ENCODE assay signal across 14 mouse cellular contexts in genomic region chr9:101198804-101199203, GRCm38 (mm10). TPM values are rescaled to one million over a fixed set of nuclear protein-coding genes. Genes with fewer than 3 reads are reported as not detected.
A peak's percentile ranks its signal among the peaks of the same experiment; 100 is the strongest.
DNase-seq lines count a peak whose midpoint lies in the region; ATAC-seq and TF ChIP-seq lines count a peak whose summit lies in the region.
"Had no signal": no experiment of that assay in that cellular context is flagged by ENCODE, and none has a peak within 500 bp of the region (broad histone marks: within the 10 kb centered on the region; RNA-seq: fewer than 3 reads in every experiment).

No protein-coding gene starts in this region.

- no peak overlapping the region for H3K9ac ChIP-seq in embryonic facial prominence, embryonic 14.5 days (ENCODE audit: low read depth, low read length)
- no peak overlapping the region for H3K9ac ChIP-seq in lung, postnatal 0 days (replicated peaks; ENCODE audit: low read depth)
- peak overlapping the region; percentile 88 for H3K9ac ChIP-seq in heart, embryonic 13.5 days
- H3K9ac ChIP-seq in forebrain, embryonic 13.5 days: no peak overlapping the region
- H3K9ac ChIP-seq: liver, embryonic 14.5 days had no signal

- no peaks in the 10 kb centered on the region for H3K9me3 ChIP-seq in embryonic facial prominence, embryonic 14.5 days (ENCODE audit: control insufficient read depth, low read length)
- H3K9me3 ChIP-seq in embryonic facial prominence, embryonic 10.5 days: no peaks in the 10 kb centered on the region
- no peaks in the 10 kb centered on the region for H3K9me3 ChIP-seq in lung, postnatal 0 days (ENCODE audit: low read length)
- H3K9me3 ChIP-seq in heart, embryonic 13.5 days: no peaks in the 10 kb centered on the region
- no peaks in the 10 kb centered on the region for H3K9me3 ChIP-seq in forebrain, embryonic 13.5 days (replicated peaks)

- H3K27ac ChIP-seq in embryonic facial prominence, embryonic 14.5 days (replicated peaks; ENCODE audit: low read depth, low read length): no peak overlapping the region
- no peak overlapping the region for H3K27ac ChIP-seq in embryonic facial prominence, embryonic 10.5 days (replicated peaks)
- no peak overlapping the region; the same call in 1 of the 2 replicates for H3K27ac ChIP-seq in lung, postnatal 0 days (ENCODE audit: low read length)
- peak overlapping the region; percentile 98 for H3K27ac ChIP-seq in heart, embryonic 13.5 days (replicated peaks)
- no peak overlapping the region for H3K27ac ChIP-seq in forebrain, embryonic 13.5 days
- H3K27ac ChIP-seq: liver, embryonic 14.5 days had no signal

- no peaks in the 10 kb centered on the region for H3K27me3 ChIP-seq in embryonic facial prominence, embryonic 14.5 days (replicated peaks; ENCODE audit: control insufficient read depth, insufficient read depth, low read length)
- no peaks in the 10 kb centered on the region for H3K27me3 ChIP-seq in embryonic facial prominence, embryonic 10.5 days (replicated peaks; ENCODE audit: low read depth, poor library complexity, severe bottlenecking)
- no peaks in the 10 kb centered on the region for H3K27me3 ChIP-seq in lung, postnatal 0 days (replicated peaks; ENCODE audit: insufficient read depth, low read length)
- no peaks in the 10 kb centered on the region for H3K27me3 ChIP-seq in heart, embryonic 13.5 days (replicated peaks)
- H3K27me3 ChIP-seq in forebrain, embryonic 13.5 days: no peaks in the 10 kb centered on the region
- H3K27me3 ChIP-seq: Patski had no signal

- no peak for ATAC-seq in embryonic facial prominence, embryonic 14.5 days (ENCODE audit: low read depth)
- no peak for ATAC-seq in lung, postnatal 0 days
- no peak for ATAC-seq in heart, embryonic 13.5 days (ENCODE audit: extremely low read depth, insufficient number of reproducible peaks, low FRiP score, low TSS enrichment)
- no peak for ATAC-seq in forebrain, embryonic 13.5 days
- ATAC-seq: Patski had no signal

- no peak for TF ChIP-seq EP300 in lung, postnatal 0 days (IDR thresholded peaks at IDR 0.05)

- peak; percentile 38 for DNase-seq in embryonic facial prominence, embryonic 14.5 days (ENCODE audit: low spot score)
- DNase-seq in embryonic facial prominence, embryonic 10.5 days (ENCODE audit: low spot score): no peak
- DNase-seq in lung, postnatal 0 days (ENCODE audit: low spot score): peak; percentile 28
- DNase-seq in lung, postnatal 10 days: no peak
- DNase-seq in skeletal muscle tissue, adult 2 months (ENCODE audit: low read depth, low spot score): peak; percentile 73
- DNase-seq in left cerebral cortex, adult 11 months (ENCODE audit: low spot score): no peak
- DNase-seq: cerebellum, adult 8-10 months; kidney, postnatal 14 days; left cerebral cortex, postnatal 4 days; right cerebral cortex, adult 18-20 months had no signal

- H3K4me2 ChIP-seq in embryonic facial prominence, embryonic 14.5 days (ENCODE audit: low read depth, low read length): no peak overlapping the region
- no peak overlapping the region for H3K4me2 ChIP-seq in lung, postnatal 0 days (replicated peaks; ENCODE audit: low read depth, low read length)
- peak overlapping the region; percentile 53 for H3K4me2 ChIP-seq in heart, embryonic 13.5 days
- H3K4me2 ChIP-seq in forebrain, embryonic 13.5 days: no peak overlapping the region

- WGBS in embryonic facial prominence, embryonic 14.5 days: 53% methylated on average over 6 of the region's 6 CpGs
- 81% methylated on average over 6 of the region's 6 CpGs for WGBS in embryonic facial prominence, embryonic 10.5 days
- WGBS in lung, postnatal 0 days: 39% methylated on average over 6 of the region's 6 CpGs
- 28% methylated on average over 6 of the region's 6 CpGs for WGBS in heart, embryonic 13.5 days
- WGBS in forebrain, embryonic 13.5 days: 78% methylated on average over 6 of the region's 6 CpGs

- no peak overlapping the region for H3K4me3 ChIP-seq in embryonic facial prominence, embryonic 14.5 days (ENCODE audit: low read depth, low read length)
- no peak overlapping the region for H3K4me3 ChIP-seq in embryonic facial prominence, embryonic 10.5 days
- no peak overlapping the region for H3K4me3 ChIP-seq in lung, postnatal 0 days (ENCODE audit: low read depth, low read length)
- H3K4me3 ChIP-seq in heart, embryonic 13.5 days: peak overlapping the region; percentile 56
- no peak overlapping the region for H3K4me3 ChIP-seq in forebrain, embryonic 13.5 days

- TF ChIP-seq CTCF in lung, postnatal 0 days (IDR thresholded peaks at IDR 0.05): no peak

- no peaks in the 10 kb centered on the region for H3K36me3 ChIP-seq in embryonic facial prominence, embryonic 14.5 days (ENCODE audit: control insufficient read depth, insufficient read depth, low read length)
- no peaks in the 10 kb centered on the region for H3K36me3 ChIP-seq in embryonic facial prominence, embryonic 10.5 days (replicated peaks)
- no peaks in the 10 kb centered on the region for H3K36me3 ChIP-seq in lung, postnatal 0 days (ENCODE audit: insufficient read depth, low read length)
- H3K36me3 ChIP-seq in heart, embryonic 13.5 days: peaks cover 11% of the 10 kb centered on the region
- H3K36me3 ChIP-seq in forebrain, embryonic 13.5 days (ENCODE audit: poor library complexity, severe bottlenecking): no peaks in the 10 kb centered on the region

- H3K4me1 ChIP-seq in embryonic facial prominence, embryonic 14.5 days (ENCODE audit: control insufficient read depth, insufficient read depth, low read length): 0 out of 2 replicates have a peak, but pooled peaks cover 7% of the 10 kb centered on the region
- peaks cover 3% of the 10 kb centered on the region; the same call in 1 of the 2 replicates for H3K4me1 ChIP-seq in embryonic facial prominence, embryonic 10.5 days
- H3K4me1 ChIP-seq in lung, postnatal 0 days (ENCODE audit: insufficient read depth, low read depth, low read length): peaks cover 3% of the 10 kb centered on the region; the same call in 1 of the 2 replicates
- peaks cover 30% of the 10 kb centered on the region for H3K4me1 ChIP-seq in heart, embryonic 13.5 days
- H3K4me1 ChIP-seq in forebrain, embryonic 13.5 days: peaks cover 5% of the 10 kb centered on the region; the same call in 1 of the 2 replicates

RNA-seq across cellular contexts. Expression of gene Ppp2r3a, which starts 52.8 kb away (rescaled TPM):
- polyA plus RNA-seq in embryonic facial prominence, embryonic 14.5 days (2014; fragmentation: Nextera tagmentation; extraction: Ambion mirVana): 25.3 and 29.8 TPM in 2 replicates
- 10.6 and 10.9 TPM in 2 replicates for polyA plus RNA-seq in embryonic facial prominence, embryonic 10.5 days (2016; fragmentation: Nextera tagmentation; extraction: Ambion mirVana)
- polyA plus RNA-seq in lung, postnatal 0 days (2015; fragmentation: Nextera tagmentation; extraction: Ambion mirVana): 7.2 and 7.7 TPM in 2 replicates
- 62.3 and 67.1 TPM in 2 replicates for polyA plus RNA-seq in heart, embryonic 13.5 days (2015; fragmentation: Nextera tagmentation; extraction: Ambion mirVana)
- polyA plus RNA-seq in forebrain, embryonic 13.5 days (2015; fragmentation: Nextera tagmentation; extraction: Ambion mirVana): 15.9 and 17.3 TPM in 2 replicates

Comparison
In these comparisons a context has a peak if more than half of its experiments do, and no peak if none do; other contexts are left out.
1. DNase-seq: peak in embryonic facial prominence, embryonic 14.5 days (single experiment), lung, postnatal 0 days (single experiment) and skeletal muscle tissue, adult 2 months (single experiment); none in embryonic facial prominence, embryonic 10.5 days (single experiment), lung, postnatal 10 days (single experiment) and left cerebral cortex, adult 11 months (single experiment).